Mouse (Mus musculus) intestine, postnatal 0 days (tissue): ENCODE results near the gene Magi2. TPM values are rescaled to one million over a fixed set of nuclear protein-coding genes. Genes with fewer than 3 reads are reported as not detected.

ENCODE experiments used
- ATAC-seq: fragments of 200-750 bp; cut with Nextera tagmentation; 2 replicates; pipeline ENCODE4 v1.8.0; 2017; ENCODE audit warnings: mild to moderate bottlenecking, moderate TSS enrichment, moderate library complexity
- H3K27ac ChIP-seq: fragments of 300-500 bp; sonication (generic); 2 replicates; pipeline ENCODE4 v1.5.1; 2014; ENCODE audit warnings: mild to moderate bottlenecking, low read depth, low read length, moderate library complexity
- H3K27me3 ChIP-seq: fragments of 300-500 bp; sonication (generic); replicated peaks from 2 replicates; pipeline ENCODE4 v1.6.1; 2014; ENCODE audit warnings: low read length, mixed read lengths; ENCODE audit not compliant: control insufficient read depth, insufficient read depth
- H3K36me3 ChIP-seq: fragments of 300-500 bp; sonication (generic); 2 replicates; pipeline ENCODE4 v1.6.1; 2014; ENCODE audit warnings: mild to moderate bottlenecking, moderate library complexity; ENCODE audit not compliant: control insufficient read depth, insufficient read depth
- H3K4me1 ChIP-seq: fragments of 300-500 bp; sonication (generic); replicated peaks from 2 replicates; pipeline ENCODE4 v1.6.1; 2014; ENCODE audit warnings: antibody characterized with exemption, low read length, mixed read lengths; ENCODE audit not compliant: control insufficient read depth, insufficient read depth
- H3K4me2 ChIP-seq: fragments of 300-500 bp; sonication (generic); replicated peaks from 2 replicates; pipeline ENCODE4 v1.6.1; 2014; ENCODE audit warnings: low read depth, mild to moderate bottlenecking, moderate library complexity
- H3K4me3 ChIP-seq: fragments of 300-500 bp; sonication (generic); 2 replicates; pipeline ENCODE4 v1.5.1; 2014; ENCODE audit warnings: low read depth, low read length
- H3K9ac ChIP-seq: fragments of 300-500 bp; sonication (generic); 2 replicates; pipeline ENCODE4 v1.6.1; 2014; ENCODE audit warnings: mild to moderate bottlenecking, low read depth, low read length
- H3K9me3 ChIP-seq: fragments of 300-500 bp; sonication (generic); 2 replicates; pipeline ENCODE4 v1.6.1; 2016; ENCODE audit warnings: mixed run types; ENCODE audit not compliant: control insufficient read depth
- CTCF ChIP-seq: sonication (generic); IDR thresholded peaks from 2 replicates; pipeline ENCODE4 v1.5.1; 2016; ENCODE audit warnings: low read depth, mild to moderate bottlenecking, control low read depth, antibody characterized with exemption, moderate library complexity
- WGBS: fragments of 180-500 bp; shearing (Covaris S2); extraction: QIAGEN DNeasy Blood & Tissue Kit; methylation state at CpG from one replicate; pipeline ENCODE4 v1.1.7; 2014; 5-methylcytosine and 5-hydroxymethylcytosine counted together
- polyA plus RNA-seq: library from polyadenylated mRNA; unstranded; fragments of >200 nt; fragmentation: Nextera tagmentation; extraction: Ambion mirVana; gene quantifications from 2 replicates; pipeline ENCODE4 v1.2.1, GENCODE M21; 2015

Magi2 gene
- polyA plus RNA-seq, 1 experiment from 2014 or later: 1.0 TPM

DNA sequence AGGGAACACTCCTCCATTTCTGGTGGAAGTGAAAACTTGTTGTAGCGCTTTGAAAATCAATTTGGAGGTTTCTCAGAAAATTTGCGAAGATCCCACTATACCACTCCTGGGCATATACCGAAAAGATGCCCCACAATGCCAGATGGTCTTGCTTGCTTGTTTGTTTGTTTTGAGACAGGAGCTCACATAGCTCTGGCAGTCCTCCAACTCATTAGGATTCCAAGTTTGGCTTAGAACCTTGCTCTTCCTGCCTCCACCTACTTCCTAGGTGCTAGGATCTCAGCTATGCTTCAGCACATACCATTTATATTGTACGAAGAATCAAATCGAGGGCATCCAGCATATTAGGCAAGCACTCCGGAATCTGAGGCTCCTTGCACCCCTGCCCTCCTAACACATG lies 79.8 kb downstream of the Magi2 start:
- no peaks in the 10 kb centered on the region for H3K36me3 ChIP-seq
- H3K4me3 ChIP-seq: no peak overlapping the region
- 89% methylated on average over 6 of the region's 6 CpGs for WGBS
- no peak overlapping the region for H3K9ac ChIP-seq
- no peak overlapping the region for H3K4me2 ChIP-seq
- H3K9me3 ChIP-seq: no peaks in the 10 kb centered on the region
- ATAC-seq: no peak
- no peak for TF ChIP-seq CTCF
- H3K4me1 ChIP-seq: no peaks in the 10 kb centered on the region
- no peak overlapping the region for H3K27ac ChIP-seq
- H3K27me3 ChIP-seq: no peaks in the 10 kb centered on the region

DNA sequence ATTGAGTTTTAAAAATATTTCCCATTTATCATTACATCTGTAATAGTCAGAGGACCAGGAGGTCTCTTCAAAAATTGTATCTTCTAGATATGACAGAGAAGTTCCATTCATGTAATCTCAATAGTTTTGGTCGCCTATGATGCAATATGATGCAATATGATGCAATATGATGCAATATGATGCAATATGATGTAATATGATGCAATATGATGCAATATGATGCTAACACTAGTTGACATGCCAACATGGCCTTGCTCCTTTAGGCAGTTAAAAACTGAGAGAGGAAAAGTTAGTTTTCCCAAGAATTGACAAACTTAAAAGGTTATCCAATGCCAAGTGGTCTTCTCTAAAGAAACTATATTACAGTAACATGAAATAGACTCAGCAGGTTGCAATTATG lies 83.0 kb downstream of the Magi2 start:
- Histone ChIP-seq H3K4me2 (no peak overlapping the region), H3K4me1 (no peaks in the 10 kb centered on the region), H3K9ac (no peak overlapping the region), H3K36me3 (no peaks in the 10 kb centered on the region), H3K27ac (no peak overlapping the region), H3K9me3 (no peaks in the 10 kb centered on the region), H3K4me3 (no peak overlapping the region), H3K27me3 (no peaks in the 10 kb centered on the region)
- ATAC-seq: no peak
- TF ChIP-seq CTCF: no peak
- WGBS: 51% methylated on average over 1 of the region's 1 CpGs

DNA sequence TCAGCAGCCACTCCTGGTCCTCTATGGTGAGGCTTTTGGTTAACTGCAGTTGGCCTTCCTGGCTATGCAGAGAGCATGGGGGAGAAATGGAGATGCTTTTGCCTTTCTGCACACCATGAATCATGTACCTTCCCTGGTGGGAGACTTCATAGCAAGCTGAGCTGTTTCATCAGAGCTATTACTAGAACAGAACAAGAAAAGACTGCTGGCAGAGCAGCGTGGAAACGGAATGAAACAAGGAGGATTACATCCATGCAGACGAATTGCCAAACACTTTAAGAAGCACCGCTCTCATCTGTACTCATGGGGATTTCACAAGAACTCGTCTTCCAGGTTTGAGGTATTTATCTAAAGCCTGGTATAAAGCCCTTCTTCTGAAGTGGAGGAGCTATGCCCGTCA lies 95.7 kb downstream of the Magi2 start:
- H3K9ac ChIP-seq: no peak overlapping the region
- H3K4me2 ChIP-seq: no peak overlapping the region
- no peaks in the 10 kb centered on the region for H3K4me1 ChIP-seq
- H3K4me3 ChIP-seq: no peak overlapping the region
- H3K36me3 ChIP-seq: no peaks in the 10 kb centered on the region
- WGBS: 73% methylated on average over 6 of the region's 6 CpGs
- no peak overlapping the region for H3K27ac ChIP-seq
- no peaks in the 10 kb centered on the region for H3K9me3 ChIP-seq
- TF ChIP-seq CTCF: no peak
- ATAC-seq: no peak
- no peaks in the 10 kb centered on the region for H3K27me3 ChIP-seq

DNA sequence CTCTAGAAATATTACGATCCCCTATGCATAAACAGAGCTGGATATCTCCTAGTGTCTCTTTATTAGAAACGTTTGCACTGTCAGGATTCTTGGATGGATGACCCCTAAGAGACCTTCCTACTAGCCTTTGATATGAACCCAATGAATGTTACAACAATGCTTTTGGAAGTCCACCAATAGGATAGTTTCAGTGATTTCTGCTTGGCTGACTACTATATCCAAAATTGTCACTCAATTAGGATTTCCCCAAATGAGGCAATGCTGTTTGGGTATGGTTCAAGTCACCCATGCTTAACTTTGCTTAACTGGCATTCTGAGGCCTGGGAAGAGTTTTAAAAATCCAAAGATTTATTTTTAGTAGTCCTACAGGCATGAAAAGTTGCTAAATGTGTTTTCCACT lies 110.7 kb downstream of the Magi2 start:
- H3K27ac ChIP-seq: no peak overlapping the region
- H3K4me1 ChIP-seq: no peaks in the 10 kb centered on the region
- no peaks in the 10 kb centered on the region for H3K27me3 ChIP-seq
- H3K36me3 ChIP-seq: no peaks in the 10 kb centered on the region
- ATAC-seq: no peak
- H3K9me3 ChIP-seq: no peaks in the 10 kb centered on the region
- no peak overlapping the region for H3K4me2 ChIP-seq
- no peak for TF ChIP-seq CTCF
- no peak overlapping the region for H3K9ac ChIP-seq
- no peak overlapping the region for H3K4me3 ChIP-seq
- WGBS: 68% methylated on average over 2 of the region's 2 CpGs

DNA sequence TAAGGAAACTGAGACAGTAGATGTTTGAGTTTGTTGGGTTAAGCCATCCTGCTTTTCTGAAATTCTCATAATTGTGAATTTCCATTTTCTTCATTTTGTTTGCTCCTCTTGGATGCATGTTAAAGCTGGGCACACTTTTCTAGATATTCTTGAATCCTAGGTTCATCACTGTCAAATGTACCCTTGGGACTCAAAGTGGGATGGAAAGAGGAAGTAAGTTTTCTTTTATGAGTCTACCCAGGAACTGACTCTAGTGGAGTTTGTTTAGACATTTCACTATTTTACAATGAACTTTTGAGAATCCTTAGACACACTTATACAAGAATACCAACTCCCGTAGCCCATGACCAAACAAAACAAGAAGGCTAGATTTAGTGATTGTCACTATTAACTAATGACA lies 141.3 kb downstream of the Magi2 start:
- H3K36me3 ChIP-seq: no peaks in the 10 kb centered on the region
- WGBS: 80% methylated on average over 1 of the region's 1 CpGs
- no peaks in the 10 kb centered on the region for H3K9me3 ChIP-seq
- H3K4me3 ChIP-seq: no peak overlapping the region
- H3K4me1 ChIP-seq: no peaks in the 10 kb centered on the region
- H3K27me3 ChIP-seq: no peaks in the 10 kb centered on the region
- no peak for TF ChIP-seq CTCF
- no peak overlapping the region for H3K9ac ChIP-seq
- no peak for ATAC-seq
- H3K27ac ChIP-seq: no peak overlapping the region
- H3K4me2 ChIP-seq: no peak overlapping the region

DNA sequence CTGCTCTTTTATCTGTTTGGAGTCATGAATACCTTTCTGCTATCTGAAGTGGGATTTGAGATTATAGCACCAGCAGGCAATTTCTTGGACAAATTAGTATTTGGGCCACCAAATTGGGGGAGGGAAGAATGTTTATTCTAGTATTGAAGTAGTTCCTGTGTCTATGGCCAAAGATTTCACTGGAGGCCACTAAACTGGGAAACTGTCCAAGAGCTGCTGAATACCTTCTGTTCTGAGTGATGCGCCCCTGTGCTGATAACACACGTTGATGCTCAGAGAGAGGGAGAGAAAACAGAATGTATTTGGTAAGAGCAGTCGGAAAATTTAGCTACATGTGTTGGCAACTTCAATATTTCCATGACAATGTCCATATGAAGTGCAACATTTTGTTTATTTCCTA lies 169.0 kb downstream of the Magi2 start:
- no peaks in the 10 kb centered on the region for H3K9me3 ChIP-seq
- no peaks in the 10 kb centered on the region for H3K36me3 ChIP-seq
- H3K4me2 ChIP-seq: no peak overlapping the region
- no peaks in the 10 kb centered on the region for H3K27me3 ChIP-seq
- no peaks in the 10 kb centered on the region for H3K4me1 ChIP-seq
- no peak for ATAC-seq
- 60% methylated on average over 3 of the region's 3 CpGs for WGBS
- H3K9ac ChIP-seq: no peak overlapping the region
- no peak overlapping the region for H3K27ac ChIP-seq
- H3K4me3 ChIP-seq: no peak overlapping the region
- no peak for TF ChIP-seq CTCF

DNA sequence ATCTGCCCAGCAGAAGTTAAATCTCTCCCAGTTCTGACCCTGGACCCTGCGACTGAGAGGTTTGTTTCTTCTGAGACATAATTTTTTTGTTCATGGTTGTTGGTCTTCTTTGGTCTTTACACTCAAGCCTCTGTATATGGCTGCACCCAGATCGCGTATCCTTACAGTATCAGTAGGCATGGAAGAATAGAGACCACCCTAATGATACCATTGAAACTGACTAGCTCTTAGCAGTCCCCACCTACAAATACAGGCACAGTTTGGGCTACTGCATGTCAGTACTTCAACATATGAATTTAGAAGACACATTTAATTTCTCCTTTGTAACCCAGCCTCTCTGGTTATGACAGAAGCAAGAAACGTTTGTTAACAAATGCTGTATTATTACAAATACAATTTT lies 173.5 kb downstream of the Magi2 start:
- WGBS: 90% methylated on average over 4 of the region's 4 CpGs
- H3K9me3 ChIP-seq: no peaks in the 10 kb centered on the region
- no peak overlapping the region for H3K9ac ChIP-seq
- no peaks in the 10 kb centered on the region for H3K36me3 ChIP-seq
- no peak overlapping the region for H3K27ac ChIP-seq
- H3K4me2 ChIP-seq: no peak overlapping the region
- H3K27me3 ChIP-seq: no peaks in the 10 kb centered on the region
- no peaks in the 10 kb centered on the region for H3K4me1 ChIP-seq
- TF ChIP-seq CTCF: no peak
- ATAC-seq: no peak
- H3K4me3 ChIP-seq: no peak overlapping the region
